Mouse (Mus musculus) heart, postnatal 0 days (tissue): Measurements from ENCODE around the gene Dus2.

Experiments used
- CTCF ChIP-seq: IDR thresholded peaks from 2 replicates; pipeline ENCODE4 v1.5.1; 2016; ENCODE audit warnings: antibody characterized with exemption, control low read depth, low read depth
- EP300 ChIP-seq: IDR thresholded peaks from 2 replicates; pipeline ENCODE4 v1.6.1; 2016; ENCODE audit warnings: antibody characterized with exemption, low read depth

DNA sequence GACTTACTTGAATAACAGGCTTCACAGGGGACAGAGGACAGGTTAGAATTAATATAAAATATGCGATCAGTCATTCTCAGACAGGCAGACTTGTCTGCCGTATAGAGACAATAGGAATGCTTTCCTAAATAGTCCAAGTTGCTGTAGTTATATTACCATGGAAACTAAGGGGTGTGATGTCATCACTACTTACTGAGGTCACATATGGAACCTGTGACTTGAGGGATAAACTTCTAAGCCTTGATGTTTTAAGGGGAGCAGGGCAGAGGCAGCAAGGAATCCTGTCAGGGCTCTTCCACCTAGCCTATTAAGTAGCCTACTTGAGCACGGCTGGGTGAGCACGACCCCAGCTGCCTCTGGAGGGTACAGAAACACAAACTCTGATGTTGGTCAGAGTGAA is 14.7 kb downstream of the Dus2 start, which contains the start of gene Dpep2nb:
- TF ChIP-seq CTCF (no peak), EP300 (no peak)
